Mouse (Mus musculus): ENCODE data around the gene Gm4969. TPM values are rescaled to one million over a fixed set of nuclear protein-coding genes. Genes with fewer than 3 reads are reported as not detected.
"Not testable (repeated sequence)": the region's sequence is repeated elsewhere in the genome, so short reads cannot be mapped to it uniquely, and the experiment has no call there.

The Gm4969 gene
- polyA plus RNA-seq, 1 experiment from 2014 or later = 4.5 TPM

DNA sequence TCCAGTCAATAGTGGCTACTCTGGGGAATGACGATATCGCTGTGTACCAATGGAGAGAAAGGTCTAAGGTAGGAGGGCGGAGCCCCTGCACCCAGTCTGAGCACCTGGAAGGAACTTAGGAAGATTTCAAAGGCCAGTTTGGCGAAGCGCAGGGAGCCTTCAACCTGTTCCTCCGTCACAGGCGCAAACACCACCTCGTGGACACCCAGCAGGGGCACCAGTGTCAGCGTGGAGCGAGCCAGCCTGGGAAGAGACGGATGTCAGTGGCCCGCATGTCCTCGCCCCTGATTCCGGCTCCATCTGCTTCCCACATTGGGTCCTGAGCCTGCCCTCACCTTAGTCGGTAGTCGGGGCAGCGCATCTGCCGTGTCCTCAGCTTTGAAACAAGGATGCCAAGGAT, 41.2 kb upstream of the Gm4969 start:
- Histone ChIP-seq H3K4me3 (ENCODE audit: low read length) (peak overlapping the region; percentile 42), H3K9ac (ENCODE audit: low read depth, low read length) (no peak overlapping the region), H3K36me3 (ENCODE audit: control insufficient read depth, insufficient read depth, low read length) (peaks cover 3% of the 10 kb centered on the region; the same call in 1 of the 2 replicates), H3K27me3 (ENCODE audit: control insufficient read depth, insufficient read depth, low read length) (peaks cover 8% of the 10 kb centered on the region), H3K27ac (ENCODE audit: low read depth, low read length) (no peak overlapping the region), H3K4me1 (ENCODE audit: control insufficient read depth, insufficient read depth, low read length) (peaks cover 23% of the 10 kb centered on the region; the same call in 1 of the 2 replicates), H3K4me2 (replicated peaks; ENCODE audit: low read depth, low read length) (peak overlapping the region; percentile 78), H3K9me3 (ENCODE audit: control insufficient read depth, low read length) (no peaks in the 10 kb centered on the region)
- WGBS = 12% methylated on average over 18 of the region's 18 CpGs
- ATAC-seq (ENCODE audit: low FRiP score, low TSS enrichment) = no peak

DNA sequence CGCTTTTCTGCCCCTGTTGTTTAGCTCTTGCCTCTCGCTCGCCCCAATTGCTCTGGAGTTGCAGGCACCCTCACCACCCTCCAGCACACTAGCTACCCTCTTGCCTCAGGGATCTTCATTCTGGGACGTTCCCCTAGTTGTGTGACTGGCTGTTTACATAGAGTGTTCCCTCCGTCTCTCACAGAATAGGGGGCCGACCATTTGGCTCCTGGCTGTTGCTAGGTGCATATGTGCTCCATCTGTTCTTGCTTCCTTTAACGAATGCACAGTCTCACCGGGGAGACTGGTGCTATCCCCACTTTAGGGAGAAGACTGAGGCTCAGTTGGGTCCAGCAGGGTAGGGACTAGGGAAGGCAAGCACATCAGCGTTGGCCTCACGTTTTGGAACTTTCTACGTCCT, 40.4 kb upstream of the Gm4969 start:
- no peak overlapping the region for H3K4me2 ChIP-seq (replicated peaks; ENCODE audit: low read depth, low read length)
- H3K9me3 ChIP-seq (ENCODE audit: control insufficient read depth, low read length) = no peaks in the 10 kb centered on the region
- H3K9ac ChIP-seq (ENCODE audit: low read depth, low read length) = no peak overlapping the region
- no peak overlapping the region for H3K27ac ChIP-seq (ENCODE audit: low read depth, low read length)
- ATAC-seq (ENCODE audit: low FRiP score, low TSS enrichment) = no peak
- WGBS = 39% methylated on average over 11 of the region's 11 CpGs
- H3K27me3 ChIP-seq (ENCODE audit: control insufficient read depth, insufficient read depth, low read length) = peaks cover 8% of the 10 kb centered on the region
- peaks cover 15% of the 10 kb centered on the region; the same call in 1 of the 2 replicates for H3K4me1 ChIP-seq (ENCODE audit: control insufficient read depth, insufficient read depth, low read length)
- peaks cover 9% of the 10 kb centered on the region; the same call in 1 of the 2 replicates for H3K36me3 ChIP-seq (ENCODE audit: control insufficient read depth, insufficient read depth, low read length)
- H3K4me3 ChIP-seq (ENCODE audit: low read length) = no peak overlapping the region

DNA sequence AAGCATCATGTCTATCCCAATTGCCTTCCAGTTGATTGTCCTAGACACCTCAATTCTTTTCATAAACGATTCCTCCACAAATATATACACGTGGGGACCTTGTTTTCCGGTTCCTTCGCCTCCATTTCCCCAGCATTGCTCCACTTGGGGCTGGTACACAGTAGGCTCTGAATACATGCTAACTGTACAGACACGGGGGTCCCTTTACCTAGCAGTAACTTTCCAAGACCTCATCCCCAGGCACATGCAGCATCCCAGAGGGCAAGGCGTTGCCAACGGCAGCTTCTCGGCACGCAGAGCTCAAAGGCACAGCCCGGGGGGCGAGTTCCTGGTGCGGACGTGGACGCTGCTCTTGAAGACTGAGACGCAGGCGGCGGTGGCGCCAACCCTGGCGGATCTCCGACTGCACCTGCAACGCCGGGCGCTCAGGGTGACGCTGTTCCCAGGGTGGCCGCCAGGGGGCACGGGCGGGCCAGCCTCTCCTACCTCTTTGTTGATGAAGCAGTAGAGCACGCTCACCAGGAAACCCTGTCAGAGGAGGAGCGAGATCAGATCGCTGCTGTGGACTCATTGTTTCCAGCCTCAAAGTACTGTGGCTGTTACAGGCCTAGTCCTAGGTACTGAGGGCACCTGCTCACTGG, 39.1 kb upstream of the Gm4969 start:
- peak overlapping the region; percentile 28 for H3K4me2 ChIP-seq (replicated peaks; ENCODE audit: low read depth, low read length)
- H3K9me3 ChIP-seq (ENCODE audit: control insufficient read depth, low read length) = no peaks in the 10 kb centered on the region
- H3K4me1 ChIP-seq (ENCODE audit: control insufficient read depth, insufficient read depth, low read length) = 0 out of 2 replicates have a peak, but pooled peaks cover 14% of the 10 kb centered on the region
- 8% methylated on average over 30 of the region's 30 CpGs for WGBS
- peaks cover 8% of the 10 kb centered on the region for H3K27me3 ChIP-seq (ENCODE audit: control insufficient read depth, insufficient read depth, low read length)
- H3K27ac ChIP-seq (ENCODE audit: low read depth, low read length) = no peak overlapping the region
- H3K9ac ChIP-seq (ENCODE audit: low read depth, low read length) = no peak overlapping the region
- peaks cover 21% of the 10 kb centered on the region; the same call in 1 of the 2 replicates for H3K36me3 ChIP-seq (ENCODE audit: control insufficient read depth, insufficient read depth, low read length)
- no peak overlapping the region for H3K4me3 ChIP-seq (ENCODE audit: low read length)
- ATAC-seq (ENCODE audit: low FRiP score, low TSS enrichment) = peak; percentile 54; the same call in 1 of the 2 replicates

DNA sequence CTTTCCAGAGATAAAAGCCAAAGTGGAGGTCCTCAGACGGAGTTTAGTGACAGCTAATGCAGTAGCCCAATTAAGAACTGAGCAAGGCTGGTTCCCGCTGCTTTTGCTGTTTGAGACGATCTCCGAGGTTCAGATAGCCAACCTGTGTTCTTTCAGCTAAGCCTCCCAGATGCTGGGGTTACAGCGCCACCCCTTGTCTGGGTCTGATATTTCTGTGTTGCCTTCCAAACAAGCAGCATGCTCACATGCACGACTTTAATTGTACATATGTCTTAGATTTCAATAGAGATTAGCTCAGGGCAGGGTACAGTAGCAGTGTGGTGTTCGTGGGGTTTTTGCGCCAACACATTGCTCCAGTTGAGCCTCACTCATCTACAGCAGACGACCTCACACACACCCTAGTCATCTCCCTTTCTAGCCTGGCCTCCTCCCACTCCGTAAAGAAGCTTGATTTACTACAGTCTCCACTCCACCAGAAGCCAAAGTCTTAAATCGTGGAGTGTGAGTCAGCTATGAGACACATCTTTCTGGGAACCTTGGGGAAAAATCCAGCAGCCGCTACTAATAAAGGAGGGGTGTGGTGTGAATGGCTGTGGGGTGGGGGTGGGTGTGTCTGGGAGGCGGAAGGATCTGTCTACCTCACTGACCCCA, 37.8 kb upstream of the Gm4969 start:
- no peak overlapping the region for H3K27ac ChIP-seq (ENCODE audit: low read depth, low read length)
- no peak overlapping the region for H3K4me2 ChIP-seq (replicated peaks; ENCODE audit: low read depth, low read length)
- H3K4me3 ChIP-seq (ENCODE audit: low read length) = no peak overlapping the region
- no peaks in the 10 kb centered on the region for H3K9me3 ChIP-seq (ENCODE audit: control insufficient read depth, low read length)
- ATAC-seq (ENCODE audit: low FRiP score, low TSS enrichment) = 0 out of 2 replicates have a peak, but pooled peaks have one; percentile 13
- WGBS = 27% methylated on average over 13 of the region's 13 CpGs
- H3K36me3 ChIP-seq (ENCODE audit: control insufficient read depth, insufficient read depth, low read length) = peaks cover 30% of the 10 kb centered on the region; the same call in 1 of the 2 replicates
- peaks cover 8% of the 10 kb centered on the region for H3K27me3 ChIP-seq (ENCODE audit: control insufficient read depth, insufficient read depth, low read length)
- peaks cover 14% of the 10 kb centered on the region; the same call in 1 of the 2 replicates for H3K4me1 ChIP-seq (ENCODE audit: control insufficient read depth, insufficient read depth, low read length)
- no peak overlapping the region for H3K9ac ChIP-seq (ENCODE audit: low read depth, low read length)

DNA sequence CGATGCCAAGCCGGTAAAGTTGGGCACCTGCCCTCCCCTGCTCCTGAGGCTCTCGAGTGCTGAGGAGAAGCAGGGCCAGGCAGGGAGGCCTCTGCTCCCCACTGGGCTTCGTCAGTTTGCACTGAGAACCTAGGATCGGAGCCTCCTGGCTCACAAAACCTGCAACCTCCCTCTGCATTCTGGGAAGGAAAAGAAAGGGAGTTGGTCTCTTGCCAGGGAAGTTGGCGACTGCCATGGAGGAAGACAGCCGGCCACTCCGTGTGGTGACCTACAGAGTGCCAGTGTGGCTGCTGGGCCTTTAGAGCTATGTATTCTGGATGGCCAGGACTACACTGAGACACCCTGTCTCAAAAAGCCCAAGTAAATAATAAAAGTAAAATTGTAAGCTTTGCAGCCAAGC, 36.6 kb upstream of the Gm4969 start:
- Histone ChIP-seq H3K36me3 (ENCODE audit: control insufficient read depth, insufficient read depth, low read length) (peaks cover 30% of the 10 kb centered on the region; the same call in 1 of the 2 replicates), H3K27ac (ENCODE audit: low read depth, low read length) (no peak overlapping the region), H3K4me3 (ENCODE audit: low read length) (no peak overlapping the region), H3K9ac (ENCODE audit: low read depth, low read length) (no peak overlapping the region), H3K4me1 (ENCODE audit: control insufficient read depth, insufficient read depth, low read length) (peaks cover 13% of the 10 kb centered on the region), H3K9me3 (ENCODE audit: control insufficient read depth, low read length) (no peaks in the 10 kb centered on the region), H3K27me3 (ENCODE audit: control insufficient read depth, insufficient read depth, low read length) (peaks cover 7% of the 10 kb centered on the region), H3K4me2 (replicated peaks; ENCODE audit: low read depth, low read length) (no peak overlapping the region)
- ATAC-seq (ENCODE audit: low FRiP score, low TSS enrichment) = no peak
- 87% methylated on average over 8 of the region's 8 CpGs for WGBS

DNA sequence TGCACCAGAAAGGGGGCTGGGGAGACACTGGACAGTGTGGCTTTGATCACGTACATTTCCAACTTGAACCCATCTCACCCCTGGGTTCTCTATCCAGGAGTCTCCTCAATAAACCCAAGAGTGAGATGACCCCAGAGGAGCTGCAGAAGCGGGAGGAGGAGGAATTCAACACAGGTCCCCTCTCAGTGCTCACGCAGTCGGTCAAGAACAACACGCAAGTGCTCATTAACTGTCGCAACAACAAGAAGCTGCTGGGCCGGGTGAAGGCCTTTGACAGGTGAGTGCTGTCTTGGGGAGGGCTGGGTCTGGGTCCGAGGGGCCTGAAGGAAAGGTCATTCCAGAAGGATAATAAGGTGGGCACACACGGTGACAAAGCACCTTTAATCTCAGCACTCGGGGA, 33.0 kb upstream of the Gm4969 start:
- H3K4me2 ChIP-seq (replicated peaks; ENCODE audit: low read depth, low read length); H3K9ac ChIP-seq (ENCODE audit: low read depth, low read length); H3K27me3 ChIP-seq (ENCODE audit: control insufficient read depth, insufficient read depth, low read length); H3K9me3 ChIP-seq (ENCODE audit: control insufficient read depth, low read length); ATAC-seq (ENCODE audit: low FRiP score, low TSS enrichment); H3K27ac ChIP-seq (ENCODE audit: low read depth, low read length); H3K4me3 ChIP-seq (ENCODE audit: low read length): not testable (repeated sequence)
- H3K4me1 ChIP-seq (ENCODE audit: control insufficient read depth, insufficient read depth, low read length) = peaks cover 19% of the 10 kb centered on the region
- 91% methylated on average over 10 of the region's 10 CpGs for WGBS
- H3K36me3 ChIP-seq (ENCODE audit: control insufficient read depth, insufficient read depth, low read length) = peaks cover 30% of the 10 kb centered on the region; the same call in 1 of the 2 replicates

DNA sequence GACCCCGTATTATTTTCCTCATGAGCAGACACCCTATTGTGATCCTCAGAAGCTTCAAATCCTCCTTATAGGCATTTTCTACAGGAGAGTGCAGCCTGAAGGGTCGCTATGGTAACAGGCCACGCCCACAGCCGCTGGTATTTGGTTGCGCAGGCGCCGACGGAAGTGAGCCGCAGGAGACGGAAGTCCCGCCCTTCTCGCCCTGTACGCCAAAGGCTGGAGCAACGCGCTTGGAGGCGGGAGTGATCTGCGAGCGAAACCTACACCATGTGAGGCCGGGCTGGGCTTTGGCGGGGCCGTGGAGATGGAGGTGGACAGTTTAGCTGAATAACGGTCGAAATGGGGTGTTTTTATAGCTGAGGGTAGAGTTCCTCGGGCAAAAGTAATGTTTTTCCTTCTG, 31.5 kb upstream of the Gm4969 start, which contains the start of gene Snrpd2:
Gene Snrpd2 (plus strand): TSS at position 97 of the 400 bp plus-strand sequence.
- Histone ChIP-seq H3K9ac (ENCODE audit: low read depth, low read length) (peak within 1 kb of the TSS; percentile 69), H3K9me3 (ENCODE audit: control insufficient read depth, low read length) (no peaks in the 10 kb centered on the region), H3K4me1 (ENCODE audit: control insufficient read depth, insufficient read depth, low read length) (peaks cover 15% of the 10 kb centered on the region), H3K27me3 (ENCODE audit: control insufficient read depth, insufficient read depth, low read length) (no peaks in the 10 kb centered on the region), H3K36me3 (ENCODE audit: control insufficient read depth, insufficient read depth, low read length) (peaks cover 28% of the 10 kb centered on the region; the same call in 1 of the 2 replicates), H3K4me2 (replicated peaks; ENCODE audit: low read depth, low read length) (peak within 1 kb of the TSS; percentile 87), H3K27ac (ENCODE audit: low read depth, low read length) (peak within 1 kb of the TSS; percentile 53), H3K4me3 (ENCODE audit: low read length) (peak within 1 kb of the TSS; percentile 69)
- ATAC-seq (ENCODE audit: low FRiP score, low TSS enrichment) = peak; percentile 92
- under 1% methylated on average over 24 of the region's 24 CpGs for whole genome bisulfite sequencing

DNA sequence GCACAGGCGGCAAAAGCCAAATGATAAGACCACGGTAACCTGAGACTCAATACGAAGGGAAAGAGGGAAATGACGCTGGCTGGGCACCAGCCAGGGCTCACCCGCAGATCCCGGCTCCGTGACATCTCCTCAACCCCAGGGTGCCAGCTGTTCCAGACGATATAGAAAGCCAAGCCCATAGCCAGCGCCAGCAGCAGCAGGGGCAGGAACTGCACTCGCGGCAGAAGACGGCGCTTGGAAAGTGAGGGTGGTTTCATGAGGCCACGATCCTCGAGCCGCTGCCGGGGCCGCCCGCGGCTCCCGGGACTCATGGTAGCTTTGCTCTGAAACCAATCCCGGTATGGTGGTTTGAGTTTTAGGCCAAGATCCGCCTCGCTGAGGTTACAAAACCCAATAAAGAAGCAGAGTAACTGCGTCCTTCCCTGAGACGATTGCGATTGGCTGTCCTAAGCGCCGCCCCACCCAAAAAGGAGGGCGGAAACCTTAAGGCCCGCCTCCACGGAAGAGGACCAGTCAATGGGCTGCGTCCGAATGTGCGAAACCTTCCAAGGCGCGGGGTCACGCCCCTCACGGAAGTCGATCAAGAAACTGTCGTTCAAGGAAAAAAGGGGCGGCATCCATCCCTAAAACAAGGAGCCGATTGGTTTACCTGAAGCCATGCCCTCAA, 30.8 kb upstream of the Gm4969 start, which contains the start of gene Qpctl:
Gene Qpctl (minus strand): TSS at position 417 of the 667 bp plus-strand sequence.
- Histone ChIP-seq H3K4me2 (replicated peaks; ENCODE audit: low read depth, low read length) (peak within 1 kb of the TSS; percentile 87), H3K9me3 (ENCODE audit: control insufficient read depth, low read length) (no peaks in the 10 kb centered on the region), H3K36me3 (ENCODE audit: control insufficient read depth, insufficient read depth, low read length) (peaks cover 25% of the 10 kb centered on the region; the same call in 1 of the 2 replicates), H3K27me3 (ENCODE audit: control insufficient read depth, insufficient read depth, low read length) (no peaks in the 10 kb centered on the region), H3K4me3 (ENCODE audit: low read length) (peak within 1 kb of the TSS; percentile 69), H3K4me1 (ENCODE audit: control insufficient read depth, insufficient read depth, low read length) (peaks cover 15% of the 10 kb centered on the region), H3K9ac (ENCODE audit: low read depth, low read length) (peak within 1 kb of the TSS; percentile 69), H3K27ac (ENCODE audit: low read depth, low read length) (peak within 1 kb of the TSS; percentile 53)
- under 1% methylated on average over 43 of the region's 43 CpGs for WGBS
- ATAC-seq (ENCODE audit: low FRiP score, low TSS enrichment) = peak; percentile 97

All from kidney, embryonic 14.5 days (tissue).